In genomic region chrX:37084927-37085660, GRCm38 (mm10) we compare ENCODE assay signal across 8 mouse cellular contexts. TPM values are rescaled to one million over a fixed set of nuclear protein-coding genes. Genes with fewer than 3 reads are reported as not detected.
DNase-seq lines count a peak whose midpoint lies in the region; ATAC-seq and TF ChIP-seq lines count a peak whose summit lies in the region.

Gene Rpl39 (minus strand): TSS chrX:37085402.

- H3K4me1 ChIP-seq in hindbrain, embryonic 13.5 days (replicated peaks) = peaks cover 10% of the 10 kb centered on the region

- POLR2A ChIA-PET in Patski (lab: Charles Lee) = interaction anchor here (0.9 kb wide), 1 partner anchor 286 kb away, joined by 4 read pairs; no protein-coding TSS in a partner anchor

- peak; percentile 41 for DNase-seq in Patski (ENCODE audit: low read depth, low spot score)
- DNase-seq in cerebellum, postnatal 14 days = peak; percentile 87 to 88
- peak; percentile 77 to 80 for DNase-seq in frontal cortex, postnatal 14 days (ENCODE audit: low spot score in 2 of 2)
- peak; percentile 78 to 82 for DNase-seq in layer of hippocampus, postnatal 36 days
- peak; percentile 93 for DNase-seq in lung, postnatal 36 days
- peak; percentile 94 for DNase-seq in retina, postnatal 1 day
- peak; percentile 68 to 80 for DNase-seq in urinary bladder, adult 18-20 months (ENCODE audit: low spot score in 2 of 2)

- in situ Hi-C loops in Patski (cut with MboI; ENCODE audit: low pct_unique_long_range_greater_than_20kb) = no loop called here

- WGBS in hindbrain, embryonic 13.5 days = 10% methylated on average over 38 of the region's 38 CpGs

- H3K9ac ChIP-seq in hindbrain, embryonic 13.5 days = peak within 1 kb of the TSS; percentile 81

- ATAC-seq in Patski = peak; percentile 94
- peak; percentile 95 for ATAC-seq in hindbrain, embryonic 13.5 days (ENCODE audit: low FRiP score)

- CTCF ChIA-PET in Patski (lab: Charles Lee) = interaction anchor here (1.2 kb wide), 1 partner anchor 9 kb away, joined by 3 read pairs; no protein-coding TSS in a partner anchor

- peaks cover 11% of the 10 kb centered on the region for H3K36me3 ChIP-seq in hindbrain, embryonic 13.5 days

- H3K27ac ChIP-seq in hindbrain, embryonic 13.5 days = peak within 1 kb of the TSS; percentile 92

- H3K4me2 ChIP-seq in hindbrain, embryonic 13.5 days = peak within 1 kb of the TSS; percentile 80

- no peaks in the 10 kb centered on the region for H3K9me3 ChIP-seq in hindbrain, embryonic 13.5 days

- peaks cover 9% of the 10 kb centered on the region for H3K27me3 ChIP-seq in Patski
- no peaks in the 10 kb centered on the region for H3K27me3 ChIP-seq in hindbrain, embryonic 13.5 days

- no peak for TF ChIP-seq CTCF in Patski (IDR thresholded peaks at IDR 0.05)

- peak within 1 kb of the TSS; percentile 54 for H3K4me3 ChIP-seq in hindbrain, embryonic 13.5 days

RNA-seq across cellular contexts. Expression of gene Rpl39, which starts in this region (rescaled TPM):
- 1,195 TPM for polyA plus RNA-seq in Patski (2021)
- polyA plus RNA-seq in hindbrain, embryonic 13.5 days (2015; fragmentation: Nextera tagmentation; extraction: Ambion mirVana) = 349 and 381 TPM in 2 replicates
- total RNA-seq in layer of hippocampus, postnatal 36 days (2021) = 100 to 1,000 TPM; 237 to 247 TPM

Comparison
In these comparisons a context has a peak if more than half of its experiments do, and no peak if none do; other contexts are left out.
1. Peak in every context shown above with its lines: DNase-seq, ATAC-seq, H3K4me3 ChIP-seq and H3K27ac ChIP-seq.
2. DNase-seq: peak in every context shown above with its lines; median percentile 94 in retina, postnatal 1 day; 93 in lung, postnatal 36 days; 88 in cerebellum, postnatal 14 days; 80 in layer of hippocampus, postnatal 36 days; 78 in frontal cortex, postnatal 14 days; 74 in urinary bladder, adult 18-20 months; 41 in Patski.